Mouse (Mus musculus): ENCODE results near the gene Fam168a. TPM values are rescaled to one million over a fixed set of nuclear protein-coding genes. Genes with fewer than 3 reads are reported as not detected.

Fam168a gene
- total and polyA plus RNA-seq, 3 experiments = 3.1 to 19.2 TPM; not detected in 1

DNA sequence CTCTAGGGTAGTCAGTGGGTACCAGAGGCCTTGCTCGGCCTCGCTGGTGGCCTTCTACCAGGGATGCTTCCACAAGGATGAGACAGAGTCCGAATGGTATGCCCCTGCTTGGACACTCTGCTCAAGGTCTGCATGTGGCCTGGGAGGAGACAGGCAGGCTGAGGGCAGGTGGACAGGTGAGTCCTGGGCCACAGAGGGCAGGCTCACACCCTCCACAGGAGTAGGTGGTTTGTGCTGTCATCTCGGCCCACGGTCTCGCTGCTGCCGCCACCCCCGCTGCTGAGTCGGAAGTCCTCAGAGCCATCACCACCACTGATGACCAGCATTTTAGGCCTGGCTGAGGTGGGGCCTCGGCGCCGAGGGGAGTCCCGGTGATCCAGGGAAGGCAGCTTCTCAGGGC is 166.8 kb downstream of the Fam168a start:
- H3K4me3 ChIP-seq (ENCODE audit: control insufficient read depth in 1 of 2, insufficient read depth in 1 of 2, low read depth in 2 of 2, low read length in 2 of 2) = no peak overlapping the region
- H3K9ac ChIP-seq (ENCODE audit: control insufficient read depth, low read depth, low read length, poor library complexity, severe bottlenecking) = no peak overlapping the region
- no peaks in the 10 kb centered on the region for H3K27me3 ChIP-seq (ENCODE audit: control insufficient read depth in 1 of 2, insufficient read depth in 2 of 2, low read length in 2 of 2)
- no peak for DNase-seq (ENCODE audit: low read depth, low spot score)
- TF ChIP-seq ZC3H11A (IDR thresholded peaks at IDR 0.05; ENCODE audit: low read depth, low read length) = no peak
- H3K27ac ChIP-seq (ENCODE audit: control insufficient read depth, low read depth, low read length) = no peak overlapping the region
- no peaks in the 10 kb centered on the region for H3K36me3 ChIP-seq (ENCODE audit: control insufficient read depth in 1 of 2, insufficient read depth in 2 of 2, low read length in 2 of 2)
- no peaks in the 10 kb centered on the region for H3K79me2 ChIP-seq (ENCODE audit: control insufficient read depth, insufficient read depth, low read length, poor library complexity)
- no peaks in the 10 kb centered on the region for H3K9me3 ChIP-seq (replicated peaks; ENCODE audit: insufficient read depth, low read length)
- H3K4me1 ChIP-seq (ENCODE audit: control insufficient read depth in 1 of 2, insufficient read depth in 2 of 2, low read length in 2 of 2) = peaks cover 0 to 5% of the 10 kb centered on the region in 2 experiments; a peak in 1 of 4 replicates

DNA sequence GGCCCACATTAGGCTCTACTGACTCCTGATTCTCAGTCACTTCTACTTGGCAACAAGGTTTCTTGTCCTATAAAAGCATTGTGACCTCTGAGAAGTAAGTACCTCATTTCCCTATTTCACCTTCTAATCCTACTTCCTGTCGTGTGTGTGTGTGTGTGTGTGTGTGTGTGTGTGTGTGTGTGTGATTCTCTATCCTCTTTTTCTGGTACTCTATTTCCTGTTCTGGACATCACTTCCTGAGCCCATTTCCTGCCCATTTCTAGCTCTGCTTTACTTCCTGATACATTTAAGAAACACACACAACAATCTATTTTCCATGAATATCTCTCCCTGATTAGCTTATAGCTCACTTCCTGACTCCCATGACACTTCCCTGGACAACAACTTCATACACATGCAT is 169.4 kb downstream of the Fam168a start:
- no peaks in the 10 kb centered on the region for H3K9me3 ChIP-seq (replicated peaks; ENCODE audit: insufficient read depth, low read length)
- H3K27me3 ChIP-seq (ENCODE audit: control insufficient read depth in 1 of 2, insufficient read depth in 2 of 2, low read length in 2 of 2) = 0 out of 4 replicates have a peak, but pooled peaks cover 0 to 1% of the 10 kb centered on the region in 2 experiments
- no peak for DNase-seq (ENCODE audit: low read depth, low spot score)
- no peak overlapping the region for H3K4me3 ChIP-seq (ENCODE audit: control insufficient read depth in 1 of 2, insufficient read depth in 1 of 2, low read depth in 2 of 2, low read length in 2 of 2)
- no peak overlapping the region for H3K27ac ChIP-seq (ENCODE audit: control insufficient read depth, low read depth, low read length)
- no peaks in the 10 kb centered on the region for H3K79me2 ChIP-seq (ENCODE audit: control insufficient read depth, insufficient read depth, low read length, poor library complexity)
- H3K4me1 ChIP-seq (ENCODE audit: control insufficient read depth in 1 of 2, insufficient read depth in 2 of 2, low read length in 2 of 2) = no peaks in the 10 kb centered on the region
- TF ChIP-seq TCF12 (IDR thresholded peaks at IDR 0.05; ENCODE audit: low read depth, low read length) (no peak), NELFE (IDR thresholded peaks at IDR 0.05; ENCODE audit: low read depth, low read length) (no peak), SMC3 (IDR thresholded peaks at IDR 0.05; ENCODE audit: low read depth, low read length) (no peak), POLR2AphosphoS2 (IDR thresholded peaks at IDR 0.05; ENCODE audit: low read length) (no peak), ZNF384 (IDR thresholded peaks at IDR 0.05; ENCODE audit: low read depth, low read length) (no peak), UBTF (IDR thresholded peaks at IDR 0.05; ENCODE audit: borderline replicate concordance, insufficient read depth, low read depth, low read length) (no peak), NRF1 (IDR thresholded peaks at IDR 0.05; ENCODE audit: insufficient read depth, low read depth, low read length, poor library complexity, severe bottlenecking) (no peak), KAT2A (conservative IDR thresholded peaks at IDR 0.05; ENCODE audit: low read depth, low read length) (no peak), SIN3A (IDR thresholded peaks at IDR 0.05; ENCODE audit: low read length) (no peak), MYB (IDR thresholded peaks at IDR 0.05; ENCODE audit: low read depth, low read length) (no peak), RCOR1 (IDR thresholded peaks at IDR 0.05; ENCODE audit: low read depth, low read length) (no peak)
- no peak overlapping the region for H3K9ac ChIP-seq (ENCODE audit: control insufficient read depth, low read depth, low read length, poor library complexity, severe bottlenecking)
- H3K36me3 ChIP-seq (ENCODE audit: control insufficient read depth in 1 of 2, insufficient read depth in 2 of 2, low read length in 2 of 2) = no peaks in the 10 kb centered on the region

DNA sequence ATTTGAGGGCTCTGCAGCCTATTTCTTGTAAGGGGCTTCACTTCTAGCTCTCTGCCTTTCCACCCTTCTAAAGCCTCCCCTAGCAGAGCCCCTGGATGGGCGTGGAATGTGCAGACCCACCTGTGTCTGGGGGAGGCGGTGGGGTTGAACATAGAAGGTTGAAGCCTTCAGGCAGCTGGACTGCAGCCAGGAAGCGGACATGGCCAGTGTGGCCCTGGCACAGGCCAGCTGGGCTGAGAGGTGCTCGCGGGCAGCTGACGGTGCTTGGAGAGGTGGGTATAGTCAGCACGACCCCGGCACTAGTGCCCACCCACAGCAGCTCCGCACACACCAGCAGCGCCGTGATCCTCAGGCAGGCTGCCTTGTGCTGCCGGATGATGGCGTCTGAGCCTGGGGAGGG is 169.9 kb downstream of the Fam168a start:
- TF ChIP-seq POLR2AphosphoS5 (IDR thresholded peaks at IDR 0.05; ENCODE audit: borderline replicate concordance, low read depth, low read length) = no peak
- TF ChIP-seq JUND (IDR thresholded peaks at IDR 0.05; ENCODE audit: low read depth, low read length) = no peak
- TF ChIP-seq SIN3A (IDR thresholded peaks at IDR 0.05; ENCODE audit: low read length) = no peak
- no peak for TF ChIP-seq ELF1 (IDR thresholded peaks at IDR 0.05; ENCODE audit: low read depth, low read length)
- no peak for TF ChIP-seq GATA1 (IDR thresholded peaks at IDR 0.05; ENCODE audit: low read depth, low read length)
- TF ChIP-seq MXI1 (IDR thresholded peaks at IDR 0.05; ENCODE audit: low read depth, low read length) = no peak
- Histone ChIP-seq H3K27ac (ENCODE audit: control insufficient read depth, low read depth, low read length) (no peak overlapping the region), H3K9ac (ENCODE audit: control insufficient read depth, low read depth, low read length, poor library complexity, severe bottlenecking) (no peak overlapping the region), H3K9me3 (replicated peaks; ENCODE audit: insufficient read depth, low read length) (no peaks in the 10 kb centered on the region), H3K4me1 (ENCODE audit: control insufficient read depth in 1 of 2, insufficient read depth in 2 of 2, low read length in 2 of 2) (no peaks in the 10 kb centered on the region), H3K4me3 (ENCODE audit: control insufficient read depth in 1 of 2, insufficient read depth in 1 of 2, low read depth in 2 of 2, low read length in 2 of 2) (no peak overlapping the region), H3K79me2 (ENCODE audit: control insufficient read depth, insufficient read depth, low read length, poor library complexity) (no peaks in the 10 kb centered on the region), H3K27me3 (ENCODE audit: control insufficient read depth in 1 of 2, insufficient read depth in 2 of 2, low read length in 2 of 2) (0 out of 4 replicates have a peak, but pooled peaks cover 0 to 1% of the 10 kb centered on the region in 2 experiments), H3K36me3 (ENCODE audit: control insufficient read depth in 1 of 2, insufficient read depth in 2 of 2, low read length in 2 of 2) (no peaks in the 10 kb centered on the region)
- DNase-seq (ENCODE audit: low read depth, low spot score) = no peak
